Mouse (Mus musculus): ENCODE data around the gene Rplp1. TPM values are rescaled to one million over a fixed set of nuclear protein-coding genes. Genes with fewer than 3 reads are reported as not detected.
A peak's percentile ranks its signal among the peaks of the same experiment; 100 is the strongest.

Rplp1 gene
- polyA plus RNA-seq, 1 experiment from 2014 or later, result 1,195 TPM

GRCm38 (mm10) chr9:61887661-61888379 is 26.5 kb downstream of the Rplp1 start:
- WGBS, result 84% methylated on average over 11 of the region's 11 CpGs
- no peak overlapping the region for H3K4me3 ChIP-seq
- H3K4me1 ChIP-seq, result peaks cover 18% of the 10 kb centered on the region
- 0 out of 2 replicates have a peak overlapping the region, but pooled peaks have one; percentile 33 for H3K27ac ChIP-seq (replicated peaks)
- no peak for DNase-seq (ENCODE audit: low spot score)
- no peaks in the 10 kb centered on the region for H3K27me3 ChIP-seq (ENCODE audit: low read depth, poor library complexity, severe bottlenecking)
- no peaks in the 10 kb centered on the region for H3K9me3 ChIP-seq (replicated peaks)
- no peaks in the 10 kb centered on the region for H3K36me3 ChIP-seq

GRCm38 (mm10) chr9:61885964-61886363 is 28.4 kb downstream of the Rplp1 start:
- Histone ChIP-seq H3K4me1 (peaks cover 15% of the 10 kb centered on the region), H3K27ac (replicated peaks) (peak overlapping the region; percentile 49; the same call in 1 of the 2 replicates), H3K36me3 (no peaks in the 10 kb centered on the region), H3K27me3 (ENCODE audit: low read depth, poor library complexity, severe bottlenecking) (no peaks in the 10 kb centered on the region), H3K9me3 (replicated peaks) (no peaks in the 10 kb centered on the region), H3K4me3 (no peak overlapping the region)
- WGBS, result 87% methylated on average over 7 of the region's 7 CpGs
- DNase-seq (ENCODE audit: low spot score), result no peak

- H3K27ac ChIP-seq (replicated peaks), result peak overlapping the region; percentile 34; the same call in 1 of the 2 replicates
- H3K27me3 ChIP-seq (ENCODE audit: low read depth, poor library complexity, severe bottlenecking), result no peaks in the 10 kb centered on the region
- DNase-seq (ENCODE audit: low spot score), result no peak
- no peak overlapping the region for H3K4me3 ChIP-seq
- H3K9me3 ChIP-seq (replicated peaks), result no peaks in the 10 kb centered on the region
- peaks cover 15% of the 10 kb centered on the region for H3K4me1 ChIP-seq
- WGBS, result 71% methylated on average over 13 of the region's 13 CpGs
- no peaks in the 10 kb centered on the region for H3K36me3 ChIP-seq
These were observed 29.4 kb downstream of the Rplp1 start for GRCm38 (mm10) chr9:61884936-61885335.

- H3K4me1 ChIP-seq, result peaks cover 15% of the 10 kb centered on the region
- H3K36me3 ChIP-seq, result no peaks in the 10 kb centered on the region
- 83% methylated on average over 7 of the region's 7 CpGs for WGBS
- no peaks in the 10 kb centered on the region for H3K9me3 ChIP-seq (replicated peaks)
- H3K4me3 ChIP-seq, result no peak overlapping the region
- no peak for DNase-seq (ENCODE audit: low spot score)
- H3K27me3 ChIP-seq (ENCODE audit: low read depth, poor library complexity, severe bottlenecking), result no peaks in the 10 kb centered on the region
- H3K27ac ChIP-seq (replicated peaks), result peak overlapping the region; percentile 34; the same call in 1 of the 2 replicates
These were observed 30.0 kb downstream of the Rplp1 start for GRCm38 (mm10) chr9:61884375-61884774.

GRCm38 (mm10) chr9:61882179-61882578 is 32.2 kb downstream of the Rplp1 start:
- H3K9me3 ChIP-seq (replicated peaks), result no peaks in the 10 kb centered on the region
- WGBS, result 81% methylated on average over 3 of the region's 3 CpGs
- H3K4me3 ChIP-seq, result no peak overlapping the region
- peaks cover 33% of the 10 kb centered on the region for H3K4me1 ChIP-seq
- DNase-seq (ENCODE audit: low spot score), result no peak
- H3K36me3 ChIP-seq, result no peaks in the 10 kb centered on the region
- H3K27ac ChIP-seq (replicated peaks), result no peak overlapping the region
- H3K27me3 ChIP-seq (ENCODE audit: low read depth, poor library complexity, severe bottlenecking), result peaks cover 11% of the 10 kb centered on the region

GRCm38 (mm10) chr9:61878889-61879288 is 35.5 kb downstream of the Rplp1 start:
- H3K27ac ChIP-seq (replicated peaks), result 0 out of 2 replicates have a peak overlapping the region, but pooled peaks have one; percentile 34
- 22% methylated on average over 2 of the region's 2 CpGs for WGBS

GRCm38 (mm10) chr9:61877373-61878112 is 36.8 kb downstream of the Rplp1 start:
- H3K4me1 ChIP-seq, result peaks cover 56% of the 10 kb centered on the region
- no peaks in the 10 kb centered on the region for H3K36me3 ChIP-seq
- peak; percentile 45 for DNase-seq (ENCODE audit: low spot score)
- H3K9me3 ChIP-seq (replicated peaks), result no peaks in the 10 kb centered on the region
- WGBS, result 25% methylated on average over 22 of the region's 22 CpGs
- H3K4me3 ChIP-seq, result no peak overlapping the region
- peak overlapping the region; percentile 71 for H3K27ac ChIP-seq (replicated peaks)
- peaks cover 26% of the 10 kb centered on the region for H3K27me3 ChIP-seq (ENCODE audit: low read depth, poor library complexity, severe bottlenecking)

More at GRCm38 (mm10) chr9:61878889-61879288, 35.5 kb downstream of the Rplp1 start:
- Histone ChIP-seq H3K4me3 (no peak overlapping the region), H3K9me3 (replicated peaks) (no peaks in the 10 kb centered on the region), H3K36me3 (no peaks in the 10 kb centered on the region), H3K4me1 (peaks cover 45% of the 10 kb centered on the region), H3K27me3 (ENCODE audit: low read depth, poor library complexity, severe bottlenecking) (peaks cover 26% of the 10 kb centered on the region)
- peak; percentile 81 for DNase-seq (ENCODE audit: low spot score)

- H3K9me3 ChIP-seq (replicated peaks), result no peaks in the 10 kb centered on the region; the same call in 1 of the 2 replicates
- H3K4me3 ChIP-seq, result no peak overlapping the region
- no peak for DNase-seq (ENCODE audit: low spot score)
- WGBS, result 64% methylated on average over 8 of the region's 8 CpGs
- H3K27ac ChIP-seq (replicated peaks), result peak overlapping the region; percentile 85
- peaks cover 26% of the 10 kb centered on the region for H3K27me3 ChIP-seq (ENCODE audit: low read depth, poor library complexity, severe bottlenecking)
- H3K36me3 ChIP-seq, result no peaks in the 10 kb centered on the region
- H3K4me1 ChIP-seq, result peaks cover 66% of the 10 kb centered on the region
These were observed 41.0 kb downstream of the Rplp1 start for GRCm38 (mm10) chr9:61873325-61873724.

GRCm38 (mm10) chr9:61872246-61872941 is 41.9 kb downstream of the Rplp1 start:
- no peaks in the 10 kb centered on the region; the same call in 1 of the 2 replicates for H3K9me3 ChIP-seq (replicated peaks)
- DNase-seq (ENCODE audit: low spot score), result peak; percentile 36
- H3K4me3 ChIP-seq, result peak overlapping the region; percentile 11; the same call in 1 of the 2 replicates
- peaks cover 57% of the 10 kb centered on the region for H3K4me1 ChIP-seq
- no peaks in the 10 kb centered on the region for H3K36me3 ChIP-seq
- peak overlapping the region; percentile 85 for H3K27ac ChIP-seq (replicated peaks)
- WGBS, result 23% methylated on average over 8 of the region's 8 CpGs
- H3K27me3 ChIP-seq (ENCODE audit: low read depth, poor library complexity, severe bottlenecking), result peaks cover 18% of the 10 kb centered on the region

- 51% methylated on average over 6 of the region's 6 CpGs for WGBS
- peaks cover 54% of the 10 kb centered on the region for H3K4me1 ChIP-seq
- no peak overlapping the region for H3K4me3 ChIP-seq
- no peak for DNase-seq (ENCODE audit: low spot score)
- no peaks in the 10 kb centered on the region; the same call in 1 of the 2 replicates for H3K9me3 ChIP-seq (replicated peaks)
- H3K36me3 ChIP-seq, result no peaks in the 10 kb centered on the region
- H3K27me3 ChIP-seq (ENCODE audit: low read depth, poor library complexity, severe bottlenecking), result peaks cover 12% of the 10 kb centered on the region
- peak overlapping the region; percentile 85 for H3K27ac ChIP-seq (replicated peaks)
These were observed 42.5 kb downstream of the Rplp1 start for GRCm38 (mm10) chr9:61871839-61872238.

- WGBS, result 86% methylated on average over 11 of the region's 11 CpGs
- no peak for DNase-seq (ENCODE audit: low spot score)
- Histone ChIP-seq H3K4me3 (no peak overlapping the region), H3K36me3 (no peaks in the 10 kb centered on the region), H3K27ac (replicated peaks) (no peak overlapping the region; the same call in 1 of the 2 replicates), H3K27me3 (ENCODE audit: low read depth, poor library complexity, severe bottlenecking) (no peaks in the 10 kb centered on the region), H3K9me3 (replicated peaks) (no peaks in the 10 kb centered on the region; the same call in 1 of the 2 replicates), H3K4me1 (peaks cover 31% of the 10 kb centered on the region)
These were observed 46.7 kb downstream of the Rplp1 start for GRCm38 (mm10) chr9:61867659-61868058.

All from midbrain, embryonic 10.5 days (tissue).